In the genomic region with DNA sequence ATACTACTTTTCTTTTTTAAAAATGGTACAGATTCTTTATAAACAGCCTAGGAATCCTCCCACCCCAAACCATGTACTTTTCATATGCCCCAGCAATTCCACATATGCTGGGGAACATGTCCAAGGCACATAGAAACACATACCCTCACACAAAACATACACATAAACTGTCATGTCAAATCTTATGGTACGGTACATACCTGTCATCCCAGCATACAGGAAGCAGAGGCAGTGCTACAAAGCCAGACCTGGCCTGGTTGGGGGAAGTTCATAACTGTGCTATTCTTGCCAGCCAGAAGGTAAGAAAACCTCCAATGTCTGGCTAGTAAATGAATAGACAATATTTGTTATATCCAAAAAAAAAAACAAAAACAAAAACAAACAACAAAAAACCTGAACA, we compare ENCODE assay signal across 25 mouse cellular contexts. TPM values are rescaled to one million over a fixed set of nuclear protein-coding genes. Genes with fewer than 3 reads are reported as not detected.
DNase-seq lines count a peak whose midpoint lies in the region; ATAC-seq lines count a peak whose summit lies in the region.
"Had no signal": no experiment of that assay in that cellular context is flagged by ENCODE, and none has a peak within 500 bp of the region (broad histone marks: within the 10 kb centered on the region; RNA-seq: fewer than 3 reads in every experiment).

No protein-coding gene starts in this region.

- H3K4me2 ChIP-seq in hindbrain, embryonic 15.5 days = peak overlapping the region; percentile 12; the same call in 1 of the 2 replicates
- no peak overlapping the region for H3K4me2 ChIP-seq in hindbrain, embryonic 13.5 days
- no peak overlapping the region for H3K4me2 ChIP-seq in neural tube, embryonic 15.5 days
- peak overlapping the region; percentile 42; the same call in 1 of the 2 replicates for H3K4me2 ChIP-seq in stomach, embryonic 16.5 days (ENCODE audit: low read depth, low read length)
- no peak overlapping the region for H3K4me2 ChIP-seq in intestine, embryonic 16.5 days (ENCODE audit: low read depth, low read length)
- H3K4me2 ChIP-seq: heart, embryonic 13.5 days; hindbrain, embryonic 12.5 days had no signal

- H3K4me3 ChIP-seq in hindbrain, embryonic 15.5 days = no peak overlapping the region
- no peak overlapping the region for H3K4me3 ChIP-seq in hindbrain, embryonic 13.5 days
- H3K4me3 ChIP-seq in neural tube, embryonic 15.5 days (replicated peaks) = no peak overlapping the region
- no peak overlapping the region for H3K4me3 ChIP-seq in stomach, embryonic 16.5 days (replicated peaks; ENCODE audit: low read length)
- H3K4me3 ChIP-seq in intestine, embryonic 16.5 days (ENCODE audit: low read length) = no peak overlapping the region
- H3K4me3 ChIP-seq: forebrain, embryonic 10.5 days; forebrain, embryonic 13.5 days; heart, embryonic 13.5 days; hindbrain, embryonic 12.5 days had no signal

- peaks cover 55% of the 10 kb centered on the region for H3K4me1 ChIP-seq in hindbrain, embryonic 15.5 days (replicated peaks)
- peaks cover 72% of the 10 kb centered on the region for H3K4me1 ChIP-seq in hindbrain, embryonic 13.5 days (replicated peaks)
- peaks cover 59% of the 10 kb centered on the region for H3K4me1 ChIP-seq in neural tube, embryonic 15.5 days
- H3K4me1 ChIP-seq in stomach, embryonic 16.5 days (ENCODE audit: control insufficient read depth, insufficient read depth, low read length) = peaks cover 88% of the 10 kb centered on the region
- peaks cover 78% of the 10 kb centered on the region for H3K4me1 ChIP-seq in intestine, embryonic 16.5 days (ENCODE audit: control insufficient read depth, insufficient read depth, low read length)

- H3K27me3 ChIP-seq in hindbrain, embryonic 15.5 days = no peaks in the 10 kb centered on the region
- H3K27me3 ChIP-seq in hindbrain, embryonic 13.5 days = no peaks in the 10 kb centered on the region
- H3K27me3 ChIP-seq in neural tube, embryonic 15.5 days (replicated peaks) = no peaks in the 10 kb centered on the region
- no peaks in the 10 kb centered on the region for H3K27me3 ChIP-seq in stomach, embryonic 16.5 days (ENCODE audit: control insufficient read depth, insufficient read depth, low read length)
- no peaks in the 10 kb centered on the region for H3K27me3 ChIP-seq in intestine, embryonic 16.5 days (replicated peaks; ENCODE audit: control insufficient read depth, insufficient read depth, low read length)
- H3K27me3 ChIP-seq: CH12.LX; forebrain, embryonic 13.5 days; heart, embryonic 13.5 days; hindbrain, embryonic 12.5 days; Patski had no signal

- no peak for DNase-seq in neural tube, embryonic 10.5 days (ENCODE audit: extremely low spot score, low spot score)
- peak; percentile 26 for DNase-seq in thymus, postnatal 25 days
- no peak for DNase-seq in thymus, postnatal 0 days (ENCODE audit: low spot score)
- DNase-seq: adrenal gland, postnatal 10 days; adrenal gland, postnatal 36 days; cerebellum, adult 18-20 months; cerebellum, adult 9-10 months; cerebellum, postnatal 14 days; gastrocnemius, postnatal 25 days; heart, adult 18-20 months; heart, postnatal 14 days; heart, postnatal 4 days had no signal

- H3K9ac ChIP-seq in hindbrain, embryonic 15.5 days = no peak overlapping the region
- no peak overlapping the region for H3K9ac ChIP-seq in hindbrain, embryonic 13.5 days
- H3K9ac ChIP-seq in neural tube, embryonic 15.5 days (replicated peaks) = no peak overlapping the region
- no peak overlapping the region for H3K9ac ChIP-seq in stomach, embryonic 16.5 days (ENCODE audit: low read length)
- no peak overlapping the region for H3K9ac ChIP-seq in intestine, embryonic 16.5 days (ENCODE audit: low read depth, low read length)
- H3K9ac ChIP-seq: hindbrain, embryonic 12.5 days had no signal

- no peak for ATAC-seq in hindbrain, embryonic 15.5 days (ENCODE audit: low FRiP score, low read depth)
- no peak for ATAC-seq in hindbrain, embryonic 13.5 days (ENCODE audit: low FRiP score)
- ATAC-seq in neural tube, embryonic 15.5 days (ENCODE audit: low FRiP score) = no peak
- ATAC-seq in stomach, embryonic 16.5 days (ENCODE audit: insufficient read depth, low FRiP score) = no peak
- no peak for ATAC-seq in intestine, embryonic 16.5 days
- ATAC-seq: forebrain, embryonic 13.5 days; forebrain, embryonic 16.5 days; Patski had no signal

- 85% methylated on average over 1 of the region's 1 CpGs for WGBS in hindbrain, embryonic 15.5 days
- 85% methylated on average over 1 of the region's 1 CpGs for WGBS in hindbrain, embryonic 13.5 days
- WGBS in neural tube, embryonic 15.5 days = 85% methylated on average over 1 of the region's 1 CpGs
- 65% methylated on average over 1 of the region's 1 CpGs for WGBS in stomach, embryonic 16.5 days
- WGBS in intestine, embryonic 16.5 days = 83% methylated on average over 1 of the region's 1 CpGs

- H3K36me3 ChIP-seq in hindbrain, embryonic 15.5 days = no peaks in the 10 kb centered on the region
- H3K36me3 ChIP-seq in hindbrain, embryonic 13.5 days = no peaks in the 10 kb centered on the region
- no peaks in the 10 kb centered on the region for H3K36me3 ChIP-seq in neural tube, embryonic 15.5 days
- no peaks in the 10 kb centered on the region for H3K36me3 ChIP-seq in stomach, embryonic 16.5 days (ENCODE audit: control insufficient read depth, insufficient read depth, low read length)
- no peaks in the 10 kb centered on the region for H3K36me3 ChIP-seq in intestine, embryonic 16.5 days (ENCODE audit: control insufficient read depth, insufficient read depth, low read length)
- H3K36me3 ChIP-seq: heart, embryonic 13.5 days; hindbrain, embryonic 12.5 days had no signal

- no peak overlapping the region for H3K27ac ChIP-seq in hindbrain, embryonic 15.5 days (replicated peaks)
- H3K27ac ChIP-seq in hindbrain, embryonic 13.5 days = no peak overlapping the region
- H3K27ac ChIP-seq in neural tube, embryonic 15.5 days (replicated peaks) = 0 out of 2 replicates have a peak overlapping the region, but pooled peaks have one; percentile 38
- no peak overlapping the region; the same call in 1 of the 2 replicates for H3K27ac ChIP-seq in stomach, embryonic 16.5 days (ENCODE audit: low read length)
- H3K27ac ChIP-seq in intestine, embryonic 16.5 days (ENCODE audit: low read length) = no peak overlapping the region
- H3K27ac ChIP-seq: heart, embryonic 13.5 days; hindbrain, embryonic 12.5 days had no signal

- no peaks in the 10 kb centered on the region for H3K9me3 ChIP-seq in hindbrain, embryonic 15.5 days
- H3K9me3 ChIP-seq in hindbrain, embryonic 13.5 days = no peaks in the 10 kb centered on the region
- H3K9me3 ChIP-seq in neural tube, embryonic 15.5 days (replicated peaks) = no peaks in the 10 kb centered on the region
- H3K9me3 ChIP-seq in stomach, embryonic 16.5 days (replicated peaks; ENCODE audit: control insufficient read depth, low read length) = no peaks in the 10 kb centered on the region
- H3K9me3 ChIP-seq in intestine, embryonic 16.5 days (ENCODE audit: control insufficient read depth, low read length) = no peaks in the 10 kb centered on the region
- H3K9me3 ChIP-seq: forebrain, embryonic 10.5 days; forebrain, embryonic 13.5 days; G1E; heart, embryonic 13.5 days; hindbrain, embryonic 12.5 days had no signal

RNA-seq across cellular contexts. Expression of a gene that starts 20.7 kb away (rescaled TPM):
- 20.6 and 23.8 TPM in 2 replicates for polyA plus RNA-seq in hindbrain, embryonic 15.5 days (2015; fragmentation: Nextera tagmentation; extraction: Ambion mirVana)
- polyA plus RNA-seq in hindbrain, embryonic 13.5 days (2015; fragmentation: Nextera tagmentation; extraction: Ambion mirVana) = 10.9 and 12.5 TPM in 2 replicates
- 14.5 and 15.0 TPM in 2 replicates for polyA plus RNA-seq in neural tube, embryonic 15.5 days (2015; fragmentation: Nextera tagmentation; extraction: Ambion mirVana)
- polyA plus RNA-seq in thymus, postnatal 0 days (2015; fragmentation: Nextera tagmentation; extraction: Ambion mirVana) = 6.6 and 6.8 TPM in 2 replicates
- 18.3 and 24.0 TPM in 2 replicates for polyA plus RNA-seq in stomach, embryonic 16.5 days (2015; fragmentation: Nextera tagmentation; extraction: Ambion mirVana)
- 11.8 and 14.7 TPM in 2 replicates for polyA plus RNA-seq in intestine, embryonic 16.5 days (2015; fragmentation: Nextera tagmentation; extraction: Ambion mirVana)

Comparison
In these comparisons a context has a peak if more than half of its experiments do, and no peak if none do; other contexts are left out.
1. H3K4me2 ChIP-seq: peak in hindbrain, embryonic 15.5 days (single experiment) and stomach, embryonic 16.5 days (single experiment); none in hindbrain, embryonic 13.5 days (single experiment), neural tube, embryonic 15.5 days (single experiment) and intestine, embryonic 16.5 days (single experiment).